Mouse (Mus musculus): ENCODE data around the gene H2-T23.
"Not testable (repeated sequence)": the region's sequence is repeated elsewhere in the genome, so short reads cannot be mapped to it uniquely, and the experiment has no call there.

H2-T23 gene

GRCm38 (mm10) chr17:36022922-36023321 is 9.7 kb downstream of the H2-T23 start:
- DNase-seq, result no peak

DNA sequence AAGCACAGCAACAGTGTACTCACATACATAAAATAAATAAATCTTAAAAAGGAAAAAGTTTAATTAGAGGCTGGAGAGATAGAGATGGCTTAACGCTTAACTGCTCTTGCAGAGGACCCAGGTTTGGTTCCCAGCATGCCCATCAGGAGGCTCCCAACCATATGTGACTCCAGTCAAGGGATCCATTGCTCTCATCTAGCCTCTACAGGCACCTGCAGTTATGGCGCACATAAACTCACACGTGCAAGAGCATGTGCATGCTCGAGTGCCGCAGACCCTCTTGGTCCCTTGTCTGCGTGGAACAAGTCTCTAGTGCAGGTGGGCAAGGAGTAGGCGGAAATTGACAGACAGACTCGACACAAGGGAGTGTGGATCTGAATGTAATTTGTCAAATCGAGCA is 10.6 kb downstream of the H2-T23 start:
- DNase-seq, result no peak

GRCm38 (mm10) chr17:36021309-36021708 is 11.3 kb downstream of the H2-T23 start:
- DNase-seq, result no peak

GRCm38 (mm10) chr17:36020191-36021073 is 12.2 kb downstream of the H2-T23 start, which contains the start of gene H2-T24:
Gene H2-T24, minus strand, starts transcription at chr17:36020560.
- DNase-seq, result peak; percentile 45

DNA sequence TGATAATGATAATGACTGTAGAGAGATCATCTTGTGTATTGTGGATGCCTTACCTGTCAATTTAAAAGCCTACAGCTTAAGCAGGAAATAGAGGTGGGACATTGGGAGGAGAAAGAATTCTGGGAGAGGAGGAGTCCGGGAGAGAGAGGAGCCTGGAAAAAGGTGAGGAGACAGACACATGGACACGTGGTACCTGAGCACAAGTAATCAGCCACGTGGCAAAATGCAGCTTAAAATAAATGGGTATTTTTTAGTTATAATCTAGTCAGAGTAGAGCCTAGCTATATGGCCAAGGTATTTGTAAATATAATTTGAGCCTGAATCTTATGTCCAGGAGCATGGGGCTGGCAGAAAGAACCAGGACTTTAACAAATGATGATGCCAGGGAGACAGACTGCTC is 13.1 kb downstream of the H2-T23 start:
- no peak for DNase-seq

- no peak for DNase-seq
Observed at GRCm38 (mm10) chr17:36018979-36019378, 13.7 kb downstream of the H2-T23 start.

DNA sequence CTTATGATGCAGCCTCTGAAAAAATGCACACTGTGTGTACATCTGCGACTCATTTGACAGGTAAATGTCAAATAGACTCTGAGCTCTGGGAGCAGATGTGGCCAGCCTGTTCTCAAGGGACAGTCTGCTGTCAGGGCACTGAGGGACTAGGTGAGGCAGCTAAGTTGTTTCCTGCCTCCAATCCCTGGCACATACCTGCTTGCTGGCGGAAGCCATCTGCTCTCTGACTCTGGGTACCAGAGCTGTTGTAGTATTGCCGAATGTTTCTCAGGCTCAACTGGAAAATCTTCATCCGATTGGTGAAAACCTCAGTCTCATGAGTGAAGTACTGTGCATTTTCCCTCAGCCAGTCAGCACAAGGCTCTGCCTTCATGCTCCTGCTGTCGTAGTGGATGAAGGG is 15.6 kb downstream of the H2-T23 start:
- no peak for DNase-seq

DNA sequence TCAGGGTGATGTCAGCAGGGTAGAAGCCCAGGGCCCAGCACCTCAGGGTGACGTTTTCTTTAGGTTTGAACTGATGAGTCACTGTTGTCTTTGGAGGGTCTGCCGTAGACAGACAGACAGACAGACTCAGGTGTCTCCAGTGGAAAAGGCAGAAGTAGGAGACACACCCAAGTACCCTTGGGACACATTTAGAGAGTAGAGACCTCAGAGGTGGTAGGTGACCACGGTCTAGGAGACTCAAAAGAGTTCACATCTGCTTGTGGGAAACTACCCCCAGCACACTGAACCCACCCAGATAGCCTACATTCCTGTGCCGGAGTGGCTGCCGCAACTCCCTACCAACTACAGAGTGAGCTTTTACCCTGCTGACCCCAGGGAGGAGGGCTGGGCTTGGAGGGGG is 17.7 kb downstream of the H2-T23 start:
- DNase-seq, result no peak

GRCm38 (mm10) chr17:36004409-36004808 is 28.2 kb downstream of the H2-T23 start:
- not testable (repeated sequence) for DNase-seq

GRCm38 (mm10) chr17:36003331-36003730 is 29.3 kb downstream of the H2-T23 start:
- DNase-seq, result no peak

DNA sequence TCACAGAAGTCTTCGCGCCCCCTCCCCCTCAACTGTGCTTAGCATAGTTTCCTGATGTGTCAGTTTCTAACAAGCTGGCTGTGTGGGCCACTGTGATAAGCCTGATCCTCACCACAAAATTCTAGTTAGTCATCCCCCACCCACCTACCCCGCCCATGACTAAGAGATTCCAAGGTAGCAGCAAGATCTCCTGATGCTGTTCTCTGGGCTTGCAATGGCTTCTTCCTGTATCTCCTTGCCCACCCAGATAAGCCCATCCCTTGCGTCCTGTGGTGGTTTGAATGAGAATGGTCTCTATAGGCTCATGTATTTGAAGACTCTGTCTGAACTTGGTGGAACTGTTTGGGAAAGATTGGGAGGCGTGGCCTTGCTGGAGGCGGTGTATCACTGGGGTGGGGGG is 30.7 kb downstream of the H2-T23 start:
- no peak for DNase-seq

- no peak for DNase-seq
Observed at GRCm38 (mm10) chr17:36001121-36001897, 31.3 kb downstream of the H2-T23 start.

- DNase-seq, result no peak
Observed at GRCm38 (mm10) chr17:36000349-36000748, 32.3 kb downstream of the H2-T23 start.

GRCm38 (mm10) chr17:35999356-35999755 is 33.3 kb downstream of the H2-T23 start:
- no peak for DNase-seq

- DNase-seq, result no peak
Observed at GRCm38 (mm10) chr17:35998545-35999305, 33.9 kb downstream of the H2-T23 start.

DNA sequence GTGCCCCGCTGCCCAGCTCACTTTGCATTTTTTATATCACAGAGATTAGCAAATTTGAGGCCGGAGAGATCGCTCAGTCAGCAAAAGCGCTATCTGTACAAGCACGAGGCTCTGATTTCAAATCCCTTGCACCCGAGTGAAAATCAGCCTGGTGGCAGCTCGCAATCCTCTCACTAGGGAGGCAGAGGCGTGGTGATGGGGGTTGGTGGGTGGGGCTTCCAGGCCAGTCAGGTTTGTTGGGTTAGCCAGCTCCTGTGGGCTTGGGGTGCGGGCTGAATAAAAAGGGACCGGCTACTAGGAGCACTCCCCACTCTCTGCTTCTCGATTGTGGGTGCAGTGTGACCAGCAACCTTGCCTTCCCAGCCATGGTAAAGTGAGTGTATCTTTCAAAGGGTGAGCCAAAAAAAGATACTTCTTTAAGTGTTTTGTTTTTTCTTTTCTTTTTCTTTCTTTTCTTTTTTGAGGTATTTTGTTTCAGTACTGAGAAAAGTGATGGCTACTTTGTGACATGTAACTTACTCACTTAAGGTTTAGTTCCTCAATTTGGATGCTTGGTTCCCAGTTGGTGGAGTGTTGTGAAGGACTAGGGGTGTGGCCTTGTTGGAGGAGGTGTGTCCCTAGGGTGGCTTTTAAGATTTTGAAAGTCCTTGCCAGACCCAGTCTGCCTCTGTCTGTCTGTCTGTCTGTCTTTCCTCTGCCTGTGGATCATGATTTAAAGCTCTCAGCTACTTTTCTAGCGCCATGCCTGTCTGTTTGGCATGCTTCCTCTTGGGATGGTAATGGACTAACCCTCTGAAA is 34.7 kb downstream of the H2-T23 start:
- no peak for DNase-seq

DNA sequence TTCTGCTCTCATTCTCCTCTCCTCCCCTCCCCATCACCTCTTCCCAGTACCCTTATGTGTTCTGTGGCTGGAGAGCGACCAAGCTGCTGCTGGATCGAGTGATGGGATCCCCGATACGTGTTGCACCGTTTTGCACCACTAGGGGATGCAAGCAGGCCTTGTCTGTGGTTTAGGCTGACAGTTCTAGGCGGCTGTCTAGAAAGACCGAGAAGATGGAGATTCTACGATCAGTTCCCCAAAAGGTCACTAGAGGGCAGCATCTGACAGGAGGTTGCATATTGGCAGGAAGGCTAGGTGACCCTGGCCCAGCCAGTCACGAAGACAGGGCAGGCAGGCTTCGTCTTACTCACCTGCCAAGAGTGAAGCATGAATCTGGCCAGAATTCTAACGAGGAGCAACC is 35.7 kb downstream of the H2-T23 start:
- DNase-seq, result peak; percentile 93

- peak; percentile 34 for DNase-seq
Observed at GRCm38 (mm10) chr17:35994879-35995240, 37.8 kb downstream of the H2-T23 start.

DNA sequence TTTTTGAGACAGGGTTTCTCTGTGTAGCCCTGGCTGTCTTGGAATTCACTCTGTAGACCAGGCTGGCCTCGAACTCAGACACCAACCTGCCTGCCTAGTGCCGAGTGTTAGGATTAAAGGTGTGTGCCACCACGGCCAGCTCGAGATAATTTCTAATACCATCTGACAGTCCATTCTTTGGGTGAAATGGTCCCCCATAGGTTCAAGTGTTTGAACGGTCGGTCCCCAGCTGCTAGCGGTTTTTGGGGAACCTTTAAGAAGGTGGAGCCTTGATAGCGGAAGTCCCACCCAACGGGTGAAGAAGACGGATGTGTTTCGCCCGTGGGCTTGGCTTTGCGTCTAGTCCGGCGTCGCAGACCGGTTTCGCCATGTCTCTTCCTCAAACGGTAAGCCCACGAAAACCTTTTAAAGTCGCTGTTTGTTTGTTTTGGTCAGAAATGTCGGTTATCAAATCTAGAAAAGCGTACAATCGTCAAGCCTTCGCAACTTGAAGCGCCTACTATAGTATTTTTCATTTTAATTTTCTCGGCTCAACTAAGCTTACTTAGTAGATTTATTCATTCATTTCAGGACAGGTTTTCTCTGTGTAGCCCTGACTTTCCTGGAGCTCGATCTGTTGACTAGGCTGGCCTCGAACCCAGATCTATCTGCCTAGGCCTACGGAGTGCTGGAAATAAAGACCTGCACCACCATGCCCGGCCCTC is 38.3 kb downstream of the H2-T23 start:
- DNase-seq, result peak; percentile 90

- DNase-seq, result peak; percentile 89
Observed at GRCm38 (mm10) chr17:35993675-35994074, 39.0 kb downstream of the H2-T23 start.

- DNase-seq, result no peak
Observed at GRCm38 (mm10) chr17:35991781-35992180, 40.9 kb downstream of the H2-T23 start.

DNA sequence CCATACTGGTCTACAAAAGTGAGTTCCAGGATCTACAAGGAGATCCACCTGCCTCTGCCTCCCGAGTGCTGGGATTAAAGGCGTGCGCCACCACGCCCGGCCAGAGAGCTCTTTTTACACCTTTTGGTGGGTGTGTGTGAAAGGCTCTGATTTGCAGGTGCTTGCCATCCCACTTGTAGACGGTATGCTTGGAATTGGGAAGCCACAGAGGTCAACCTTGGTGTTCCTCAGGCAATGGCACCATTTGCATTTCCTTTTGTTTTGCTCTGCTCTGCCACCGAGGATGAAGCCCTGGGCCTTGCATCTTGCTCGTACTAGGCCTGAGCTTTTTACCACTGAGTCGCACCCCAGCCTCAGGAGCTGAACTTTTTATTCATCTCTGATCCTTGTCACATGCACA is 50.9 kb downstream of the H2-T23 start:
- DNase-seq, result no peak
